16 mouse cellular contexts compared by ENCODE assay signal in genomic region chr4:86588236-86588635, GRCm38 (mm10). TPM values are rescaled to one million over a fixed set of nuclear protein-coding genes. Genes with fewer than 3 reads are reported as not detected.
A peak's percentile ranks its signal among the peaks of the same experiment; 100 is the strongest.
DNase-seq lines count a peak whose midpoint lies in the region; ATAC-seq and TF ChIP-seq lines count a peak whose summit lies in the region.
"Had no signal": no experiment of that assay in that cellular context is flagged by ENCODE, and none has a peak within 500 bp of the region (broad histone marks: within the 10 kb centered on the region; RNA-seq: fewer than 3 reads in every experiment).

No protein-coding gene starts in this region.

- no peak overlapping the region for H3K4me3 ChIP-seq in hindbrain, postnatal 0 days (ENCODE audit: low read length)
- H3K4me3 ChIP-seq in hindbrain, embryonic 10.5 days = no peak overlapping the region
- H3K4me3 ChIP-seq: embryonic facial prominence, embryonic 13.5 days; heart, embryonic 15.5 days; limb, embryonic 13.5 days; midbrain, embryonic 10.5 days had no signal

- no peak overlapping the region for H3K4me2 ChIP-seq in hindbrain, postnatal 0 days (ENCODE audit: low read depth, low read length)
- H3K4me2 ChIP-seq: embryonic facial prominence, embryonic 13.5 days; heart, embryonic 15.5 days; limb, embryonic 13.5 days had no signal

- TF ChIP-seq CTCF in hindbrain, postnatal 0 days (IDR thresholded peaks at IDR 0.05; ENCODE audit: low read depth) = peak; percentile 29; the same call in 1 of the 2 replicates

- H3K27me3 ChIP-seq in hindbrain, postnatal 0 days (ENCODE audit: insufficient read depth, low read length) = no peaks in the 10 kb centered on the region
- no peaks in the 10 kb centered on the region for H3K27me3 ChIP-seq in hindbrain, embryonic 10.5 days (ENCODE audit: insufficient read depth, poor library complexity, severe bottlenecking)
- H3K27me3 ChIP-seq: embryonic facial prominence, embryonic 13.5 days; heart, embryonic 15.5 days; limb, embryonic 13.5 days had no signal

- ATAC-seq in hindbrain, postnatal 0 days = no peak

- H3K36me3 ChIP-seq in hindbrain, postnatal 0 days (ENCODE audit: insufficient read depth, low read length) = peaks cover 10% of the 10 kb centered on the region
- H3K36me3 ChIP-seq in hindbrain, embryonic 10.5 days = peaks cover 95% of the 10 kb centered on the region

- H3K27ac ChIP-seq in hindbrain, postnatal 0 days = no peak overlapping the region
- no peak overlapping the region for H3K27ac ChIP-seq in hindbrain, embryonic 10.5 days
- H3K27ac ChIP-seq: embryonic facial prominence, embryonic 13.5 days; heart, embryonic 15.5 days; limb, embryonic 13.5 days; midbrain, embryonic 10.5 days had no signal

- 88% methylated on average over 3 of the region's 3 CpGs for WGBS in hindbrain, postnatal 0 days
- WGBS in hindbrain, embryonic 10.5 days = 88% methylated on average over 3 of the region's 3 CpGs

- no peaks in the 10 kb centered on the region for H3K9me3 ChIP-seq in hindbrain, postnatal 0 days (ENCODE audit: low read length)
- no peaks in the 10 kb centered on the region for H3K9me3 ChIP-seq in hindbrain, embryonic 10.5 days
- H3K9me3 ChIP-seq: embryonic facial prominence, embryonic 13.5 days; heart, embryonic 15.5 days; limb, embryonic 13.5 days; midbrain, embryonic 10.5 days had no signal

- no peaks in the 10 kb centered on the region for H3K4me1 ChIP-seq in hindbrain, postnatal 0 days (ENCODE audit: insufficient read depth, low read length)
- H3K4me1 ChIP-seq in hindbrain, embryonic 10.5 days (replicated peaks) = no peaks in the 10 kb centered on the region
- H3K4me1 ChIP-seq: embryonic facial prominence, embryonic 13.5 days; heart, embryonic 15.5 days; limb, embryonic 13.5 days; midbrain, embryonic 10.5 days had no signal

- peak; percentile 9 for DNase-seq in hindbrain, postnatal 0 days (ENCODE audit: low spot score)
- no peak for DNase-seq in hindbrain, embryonic 10.5 days (ENCODE audit: low spot score)
- DNase-seq in A20 (ENCODE audit: low read depth, low spot score) = peak; percentile 70
- peak; percentile 40 for DNase-seq in R1 (ENCODE audit: low read depth, low spot score)
- peak; percentile 23 for DNase-seq in naive thymus-derived CD4-positive, alpha-beta T cell, adult 2 months (ENCODE audit: low read depth)
- DNase-seq in urinary bladder, postnatal 4 days (ENCODE audit: low spot score in 2 of 2) = no peak
- no peak for DNase-seq in heart, adult 18-20 months
- DNase-seq in frontal cortex, postnatal 36 days (ENCODE audit: low spot score in 2 of 2) = no peak
- DNase-seq: adrenal gland, adult 2 months; cerebellum, adult 11-12 months had no signal

- H3K9ac ChIP-seq in hindbrain, postnatal 0 days (replicated peaks; ENCODE audit: low read length) = no peak overlapping the region
- H3K9ac ChIP-seq: embryonic facial prominence, embryonic 13.5 days; heart, embryonic 15.5 days; limb, embryonic 13.5 days had no signal

RNA-seq across cellular contexts. Expression of gene Rraga, which starts 12.8 kb away (rescaled TPM):
- total RNA-seq in hindbrain, postnatal 0 days (2014; rRNA removed) = 31.3 and 31.5 TPM in 2 replicates
- 135 and 143 TPM in 2 replicates for polyA plus RNA-seq in hindbrain, postnatal 0 days (2015; fragmentation: Nextera tagmentation; extraction: Ambion mirVana)
- 64.2 and 73.6 TPM in 2 replicates for polyA plus RNA-seq in hindbrain, embryonic 10.5 days (2016; fragmentation: Nextera tagmentation; extraction: Ambion mirVana)
- total RNA-seq in heart, adult 18-20 months (2021) = 10 to 100 TPM; 56.6 to 61.6 TPM

RNA-seq across cellular contexts. Expression of gene Haus6, which starts 23.6 kb away (rescaled TPM):
- total RNA-seq in hindbrain, postnatal 0 days (2014; rRNA removed) = 3.6 and 15.2 TPM in 2 replicates
- 5.1 and 6.3 TPM in 2 replicates for polyA plus RNA-seq in hindbrain, postnatal 0 days (2015; fragmentation: Nextera tagmentation; extraction: Ambion mirVana)
- polyA plus RNA-seq in hindbrain, embryonic 10.5 days (2016; fragmentation: Nextera tagmentation; extraction: Ambion mirVana) = 21.0 and 27.9 TPM in 2 replicates
- total RNA-seq in heart, adult 18-20 months (2021) = 1 to 10 TPM; 5.6 to 7.6 TPM

RNA-seq across cellular contexts. Expression of gene Saxo1, which starts 30.1 kb away (rescaled TPM):
- not detected in 2 replicates for total RNA-seq in hindbrain, postnatal 0 days (2014; rRNA removed)
- not detected in 2 replicates for polyA plus RNA-seq in hindbrain, postnatal 0 days (2015; fragmentation: Nextera tagmentation; extraction: Ambion mirVana)
- polyA plus RNA-seq in hindbrain, embryonic 10.5 days (2016; fragmentation: Nextera tagmentation; extraction: Ambion mirVana) = not detected in 2 replicates
- total RNA-seq in heart, adult 18-20 months (2021) = not detected
- total RNA-seq: adrenal gland, adult 2 months had no signal
- polyA plus RNA-seq: adrenal gland, adult 2 months; large intestine, adult 2 months; midbrain, embryonic 10.5 days; neural tube, embryonic 14.5 days had no signal

Comparison
In these comparisons a context has a peak if more than half of its experiments do, and no peak if none do; other contexts are left out.
1. DNase-seq: peak in hindbrain, postnatal 0 days (single experiment), A20 (single experiment), R1 (single experiment) and naive thymus-derived CD4-positive, alpha-beta T cell, adult 2 months (single experiment); none in hindbrain, embryonic 10.5 days (single experiment), urinary bladder, postnatal 4 days (0 of 2), heart, adult 18-20 months (0 of 2) and frontal cortex, postnatal 36 days (0 of 2).